Mouse (Mus musculus) gastrocnemius, postnatal 36 days (tissue): ENCODE measurements at regions not wholly inside any gene's neighbourhood (a gene's known extent, or its start where the extent isn't known, plus 50 kb on each side); places are given as distances from the start of the nearest gene placed in this dataset.

Source experiments
- DNase-seq, 2 experiments: peaks; one replicate each; pipeline ENCODE4 v3.0.0; 2022
- intact Hi-C: fragments of 180-260 bp; cut with DNase I; formaldehyde crosslinking; loops from one replicate; pipeline ENCODE4 v1.15.1; 2025

GRCm38 (mm10) chr16:19834128-19834527 lies 74.1 kb downstream of the B3gnt5 start:
- intact Hi-C loops: no loop called here
- no peak for DNase-seq

GRCm38 (mm10) chr16:19834750-19835149 lies 74.7 kb downstream of the B3gnt5 start:
- intact Hi-C loops: no loop called here
- DNase-seq: no peak

- DNase-seq: no peak
- intact Hi-C loops: no loop called here
These were observed 79.8 kb downstream of the B3gnt5 start for GRCm38 (mm10) chr16:19839831-19840230.

- no peak for DNase-seq
- intact Hi-C loops: no loop called here
These were observed 82.5 kb downstream of the B3gnt5 start for GRCm38 (mm10) chr16:19842346-19843025.

- intact Hi-C loops: no loop called here
- DNase-seq: no peak
These were observed 83.7 kb downstream of the B3gnt5 start for GRCm38 (mm10) chr16:19843738-19844137.

- no peak for DNase-seq
These were observed 88.4 kb downstream of the B3gnt5 start for GRCm38 (mm10) chr16:19848395-19848794.

GRCm38 (mm10) chr16:19865306-19865705 lies 105.3 kb downstream of the B3gnt5 start:
- intact Hi-C loops: no loop called here
- no peak for DNase-seq

More at GRCm38 (mm10) chr16:19848395-19848794, 88.4 kb downstream of the B3gnt5 start:
- intact Hi-C loops: loop anchor here (5.0 kb wide), 1 partner anchor 126 kb away; no protein-coding TSS in a partner anchor

- intact Hi-C loops: no loop called here
- no peak for DNase-seq
These were observed 105.9 kb downstream of the B3gnt5 start for GRCm38 (mm10) chr16:19865931-19866330.

- intact Hi-C loops: no loop called here
- DNase-seq: no peak
These were observed 109.4 kb downstream of the B3gnt5 start for GRCm38 (mm10) chr16:19869425-19869824.

- no peak for DNase-seq
These were observed 105.8 kb downstream of the Klhl6 start for GRCm38 (mm10) chr16:19876861-19877554.

GRCm38 (mm10) chr16:19882961-19883360 lies 99.9 kb downstream of the Klhl6 start:
- no peak for DNase-seq
- intact Hi-C loops: loop anchor here (10.0 kb wide), 1 partner anchor 212 kb away; the partner anchor contains the start of gene Klhl24

More at GRCm38 (mm10) chr16:19876861-19877554, 105.8 kb downstream of the Klhl6 start:
- intact Hi-C loops: no loop called here

- DNase-seq: no peak
- intact Hi-C loops: loop anchor here (10.0 kb wide), 1 partner anchor 211 kb away; the partner anchor contains the start of gene Klhl24
These were observed 98.9 kb downstream of the Klhl6 start for GRCm38 (mm10) chr16:19883776-19884513.

GRCm38 (mm10) chr16:19884535-19884934 lies 98.3 kb downstream of the Klhl6 start:
- no peak for DNase-seq
- intact Hi-C loops: loop anchor here (10.0 kb wide), 1 partner anchor 210 kb away; the partner anchor contains the start of gene Klhl24

GRCm38 (mm10) chr16:19886596-19886995 lies 96.2 kb downstream of the Klhl6 start:
- no peak for DNase-seq
- intact Hi-C loops: loop anchor here (10.0 kb wide), 1 partner anchor 208 kb away; the partner anchor contains the start of gene Klhl24

GRCm38 (mm10) chr16:19889576-19889975 lies 93.3 kb downstream of the Klhl6 start:
- intact Hi-C loops: loop anchor here (10.0 kb wide), 1 partner anchor 205 kb away; the partner anchor contains the start of gene Klhl24

GRCm38 (mm10) chr16:19891441-19891840 lies 91.4 kb downstream of the Klhl6 start:
- intact Hi-C loops: no loop called here
- DNase-seq: no peak

More at GRCm38 (mm10) chr16:19889576-19889975, 93.3 kb downstream of the Klhl6 start:
- DNase-seq: no peak

- intact Hi-C loops: no loop called here
These were observed 88.3 kb downstream of the Klhl6 start for GRCm38 (mm10) chr16:19894435-19894994.

More at GRCm38 (mm10) chr16:19894435-19894994, 88.3 kb downstream of the Klhl6 start:
- DNase-seq: no peak
